Mouse (Mus musculus) thymus, postnatal 36 days (tissue): Measurements from ENCODE around the gene Metap1.

ENCODE experiments used
- DNase-seq, 2 experiments: peaks; one replicate each; pipeline ENCODE4 v3.0.0; 2022; ENCODE audit warnings: mixed read lengths in 2 of 2

Gene Metap1

GRCm38 (mm10) chr3:138489327-138490033 is at the start of gene Metap1:
TSS of gene Metap1 (minus strand) at chr3:138489515.
- peak; percentile 96 to 98 for DNase-seq

GRCm38 (mm10) chr3:138536031-138536430 is 46.7 kb upstream of the Metap1 start:
- DNase-seq: no peak

GRCm38 (mm10) chr3:138532764-138533163 is 43.4 kb upstream of the Metap1 start:
- no peak for DNase-seq

- DNase-seq: no peak
Observed at GRCm38 (mm10) chr3:138531479-138532181, 42.3 kb upstream of the Metap1 start.

GRCm38 (mm10) chr3:138530578-138531478 is 41.5 kb upstream of the Metap1 start:
- no peak for DNase-seq

- no peak for DNase-seq
Observed at GRCm38 (mm10) chr3:138528265-138528664, 39.0 kb upstream of the Metap1 start.

- DNase-seq: peak; percentile 52 to 72
Observed at GRCm38 (mm10) chr3:138527667-138528231, 38.4 kb upstream of the Metap1 start.

- DNase-seq: peak; percentile 95 to 98
Observed at GRCm38 (mm10) chr3:138526916-138527666, 37.8 kb upstream of the Metap1 start.

- peak; percentile 43 to 62 for DNase-seq
Observed at GRCm38 (mm10) chr3:138526073-138526915, 37.0 kb upstream of the Metap1 start, which contains the start of gene Eif4e. TSS of gene Eif4e (plus strand) at chr3:138526179.

GRCm38 (mm10) chr3:138525494-138525893 is 36.2 kb upstream of the Metap1 start:
- no peak for DNase-seq

GRCm38 (mm10) chr3:138523956-138524355 is 34.6 kb upstream of the Metap1 start:
- DNase-seq: no peak

- DNase-seq: no peak
Observed at GRCm38 (mm10) chr3:138519218-138519617, 29.9 kb upstream of the Metap1 start.

- DNase-seq: peak; percentile 37 to 45
Observed at GRCm38 (mm10) chr3:138517881-138518280, 28.6 kb upstream of the Metap1 start.

- DNase-seq: no peak
Observed at GRCm38 (mm10) chr3:138515656-138516370, 26.5 kb upstream of the Metap1 start.

- DNase-seq: no peak
Observed at GRCm38 (mm10) chr3:138514749-138515148, 25.4 kb upstream of the Metap1 start.

GRCm38 (mm10) chr3:138513243-138513642 is 23.9 kb upstream of the Metap1 start:
- no peak for DNase-seq

GRCm38 (mm10) chr3:138510471-138510870 is 21.2 kb upstream of the Metap1 start:
- no peak for DNase-seq

- DNase-seq: no peak
Observed at GRCm38 (mm10) chr3:138509581-138509980, 20.3 kb upstream of the Metap1 start.

GRCm38 (mm10) chr3:138506749-138507148 is 17.4 kb upstream of the Metap1 start:
- no peak for DNase-seq

GRCm38 (mm10) chr3:138503754-138504153 is 14.4 kb upstream of the Metap1 start:
- no peak for DNase-seq
